Mouse (Mus musculus) liver, embryonic 15.5 days (tissue): ENCODE results near the gene Nadk. TPM values are rescaled to one million over a fixed set of nuclear protein-coding genes. Genes with fewer than 3 reads are reported as not detected.

Experiments used
- ATAC-seq: fragments of 200-750 bp; cut with Nextera tagmentation; 2 replicates; pipeline ENCODE4 v1.8.0; 2017; ENCODE audit warnings: moderate number of reproducible peaks, mild to moderate bottlenecking, moderate library complexity; ENCODE audit not compliant: insufficient read depth
- H3K27ac ChIP-seq: fragments of 300-500 bp; sonication (generic); replicated peaks from 2 replicates; pipeline ENCODE4 v1.5.1; 2015; ENCODE audit warnings: mild to moderate bottlenecking, inconsistent platforms
- H3K27me3 ChIP-seq: fragments of 300-500 bp; sonication (generic); 2 replicates; pipeline ENCODE4 v1.6.1; 2015; ENCODE audit warnings: mild to moderate bottlenecking, inconsistent platforms
- H3K36me3 ChIP-seq: fragments of 300-500 bp; sonication (generic); replicated peaks from 2 replicates; pipeline ENCODE4 v1.6.1; 2015; ENCODE audit warnings: moderate library complexity, mild to moderate bottlenecking, inconsistent platforms
- H3K4me1 ChIP-seq: fragments of 300-500 bp; sonication (generic); replicated peaks from 2 replicates; pipeline ENCODE4 v1.6.1; 2015; ENCODE audit warnings: inconsistent platforms
- H3K4me2 ChIP-seq: fragments of 300-500 bp; sonication (generic); 2 replicates; pipeline ENCODE4 v1.6.1; 2015; ENCODE audit warnings: moderate library complexity, mild to moderate bottlenecking, inconsistent platforms
- H3K4me3 ChIP-seq: fragments of 300-500 bp; sonication (generic); replicated peaks from 2 replicates; pipeline ENCODE4 v1.5.1; 2015; ENCODE audit warnings: mild to moderate bottlenecking, inconsistent platforms
- H3K9ac ChIP-seq: fragments of 300-500 bp; sonication (generic); 2 replicates; pipeline ENCODE4 v1.6.1; 2015; ENCODE audit warnings: moderate library complexity, mild to moderate bottlenecking, inconsistent platforms
- H3K9me3 ChIP-seq: fragments of 300-500 bp; sonication (generic); replicated peaks from 2 replicates; pipeline ENCODE4 v1.6.1; 2016; ENCODE audit warnings: inconsistent platforms
- WGBS: fragments of 180-500 bp; shearing (Covaris S2); methylation state at CpG from one replicate; pipeline ENCODE4 v1.1.7; 2015; ENCODE audit warnings: mixed read lengths; ENCODE audit not compliant: insufficient replicate concordance; 5-methylcytosine and 5-hydroxymethylcytosine counted together
- polyA plus RNA-seq: library from polyadenylated mRNA; unstranded; fragments of >200 nt; fragmentation: Nextera tagmentation; extraction: Ambion mirVana; gene quantifications from 2 replicates; pipeline ENCODE4 v1.2.1, GENCODE M21; 2015

Gene Nadk
- polyA plus RNA-seq, 1 experiment from 2014 or later: 46.9 TPM

DNA sequence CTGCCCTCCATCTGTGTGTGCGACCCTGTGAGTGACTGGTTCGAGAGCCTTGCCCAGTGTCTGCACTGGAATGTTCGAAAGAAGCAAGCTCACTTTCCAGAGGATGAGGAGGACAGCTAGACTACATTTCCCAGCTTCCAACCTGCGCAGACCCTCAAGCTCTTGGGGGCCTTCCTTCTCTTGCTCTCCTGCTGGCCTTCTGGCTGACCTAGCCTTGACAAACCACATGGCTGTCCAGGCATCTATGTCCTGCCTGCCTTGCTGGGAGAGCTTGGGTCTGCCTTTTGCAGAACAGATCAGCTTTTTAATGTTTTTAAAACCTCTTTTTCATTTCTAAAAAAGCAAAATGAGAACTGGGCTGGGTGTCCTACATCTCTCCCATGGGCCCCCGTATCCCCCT, 27.2 kb downstream of the Nadk start:
- Histone ChIP-seq H3K27ac (no peak overlapping the region), H3K4me1 (no peaks in the 10 kb centered on the region), H3K4me3 (no peak overlapping the region), H3K4me2 (no peak overlapping the region), H3K36me3 (peaks cover 63% of the 10 kb centered on the region), H3K27me3 (no peaks in the 10 kb centered on the region), H3K9me3 (no peaks in the 10 kb centered on the region), H3K9ac (no peak overlapping the region)
- WGBS: 82% methylated on average over 5 of the region's 5 CpGs
- ATAC-seq: no peak

DNA sequence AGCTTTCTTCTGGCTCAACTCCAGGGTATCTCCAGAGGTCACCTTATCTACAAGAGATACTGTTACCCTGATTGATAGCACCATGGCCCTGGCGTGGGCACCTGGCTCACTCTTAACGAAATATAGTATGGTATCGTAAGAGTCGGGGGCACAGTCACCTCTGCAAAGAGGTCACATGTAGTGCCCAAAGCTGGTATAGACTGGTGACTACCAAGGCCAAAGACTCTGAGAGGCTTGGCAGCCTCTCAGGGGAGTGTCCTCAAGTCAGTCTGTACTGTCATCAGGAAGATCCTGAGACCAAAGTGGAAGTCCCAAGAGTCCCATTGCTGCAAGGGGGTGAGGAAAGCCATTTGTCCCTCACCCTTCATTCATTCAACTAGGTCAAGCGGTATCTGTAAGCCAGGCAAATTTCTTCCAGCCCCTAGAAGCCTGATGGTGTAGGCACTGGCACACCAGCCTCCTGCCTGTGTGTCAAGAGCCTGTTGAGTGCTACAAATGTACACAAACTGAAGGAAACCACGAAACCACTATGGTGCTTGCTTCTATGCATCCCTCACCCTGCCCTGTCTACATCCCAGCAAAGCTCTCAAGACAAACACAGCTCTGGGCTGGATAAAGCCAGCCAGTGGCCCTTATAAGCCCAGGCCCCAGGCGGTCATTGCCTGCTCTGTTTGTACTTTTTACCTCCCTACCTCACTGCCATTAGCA, 29.0 kb downstream of the Nadk start:
- Histone ChIP-seq H3K9ac (no peak overlapping the region), H3K4me3 (no peak overlapping the region), H3K4me1 (peaks cover 3% of the 10 kb centered on the region), H3K27me3 (no peaks in the 10 kb centered on the region), H3K36me3 (peaks cover 45% of the 10 kb centered on the region), H3K9me3 (no peaks in the 10 kb centered on the region), H3K27ac (no peak overlapping the region), H3K4me2 (no peak overlapping the region)
- no peak for ATAC-seq
- 57% methylated on average over 7 of the region's 7 CpGs for WGBS

DNA sequence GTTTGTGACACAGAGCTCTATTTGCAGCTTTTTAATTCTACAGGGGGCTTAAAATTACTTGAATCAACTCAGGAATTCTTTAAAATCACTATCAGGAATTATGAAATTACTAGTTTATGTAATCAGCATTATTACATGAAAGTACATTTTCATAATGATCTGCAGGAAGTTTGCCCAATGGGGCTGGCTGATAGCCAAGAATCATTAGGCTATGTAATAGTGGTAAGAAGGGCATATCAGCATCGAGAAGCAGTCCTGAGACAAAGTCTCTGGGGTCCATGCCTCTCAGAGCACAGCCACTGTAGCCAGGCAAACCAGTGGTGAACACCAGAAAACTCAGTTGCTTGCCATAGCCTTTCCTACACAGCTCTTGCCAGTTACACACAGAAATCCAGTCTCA, 31.6 kb downstream of the Nadk start:
- H3K27me3 ChIP-seq: no peaks in the 10 kb centered on the region
- WGBS: 28% methylated on average over 1 of the region's 1 CpGs
- H3K4me1 ChIP-seq: peaks cover 25% of the 10 kb centered on the region
- H3K36me3 ChIP-seq: peaks cover 19% of the 10 kb centered on the region
- ATAC-seq: no peak
- no peaks in the 10 kb centered on the region for H3K9me3 ChIP-seq
- no peak overlapping the region for H3K9ac ChIP-seq
- no peak overlapping the region for H3K27ac ChIP-seq
- no peak overlapping the region for H3K4me2 ChIP-seq
- no peak overlapping the region for H3K4me3 ChIP-seq

DNA sequence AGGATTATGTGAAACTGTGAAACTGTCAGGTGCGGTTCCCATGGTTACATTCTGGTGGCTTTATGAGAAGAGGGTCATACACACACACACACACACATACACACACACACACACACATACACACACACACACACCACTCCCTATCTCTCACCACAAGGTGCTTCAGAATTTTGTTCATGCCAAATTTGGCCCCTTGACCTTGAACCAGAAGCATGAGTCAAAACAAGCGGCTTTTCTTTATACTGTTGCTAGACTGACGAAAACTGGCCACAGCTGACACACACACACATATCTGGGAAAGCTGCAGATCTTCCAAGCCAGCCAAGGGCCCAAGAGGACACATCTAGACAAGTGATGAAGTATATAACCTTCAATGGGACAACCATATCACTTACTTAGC, 33.6 kb downstream of the Nadk start:
- Histone ChIP-seq H3K4me1 (peaks cover 40% of the 10 kb centered on the region), H3K27me3 (no peaks in the 10 kb centered on the region), H3K9ac (no peak overlapping the region), H3K4me3 (no peak overlapping the region), H3K9me3 (no peaks in the 10 kb centered on the region), H3K27ac (no peak overlapping the region), H3K36me3 (0 out of 2 replicates have a peak, but pooled peaks cover 3% of the 10 kb centered on the region), H3K4me2 (no peak overlapping the region)
- 55% methylated on average over 3 of the region's 3 CpGs for WGBS
- ATAC-seq: no peak

DNA sequence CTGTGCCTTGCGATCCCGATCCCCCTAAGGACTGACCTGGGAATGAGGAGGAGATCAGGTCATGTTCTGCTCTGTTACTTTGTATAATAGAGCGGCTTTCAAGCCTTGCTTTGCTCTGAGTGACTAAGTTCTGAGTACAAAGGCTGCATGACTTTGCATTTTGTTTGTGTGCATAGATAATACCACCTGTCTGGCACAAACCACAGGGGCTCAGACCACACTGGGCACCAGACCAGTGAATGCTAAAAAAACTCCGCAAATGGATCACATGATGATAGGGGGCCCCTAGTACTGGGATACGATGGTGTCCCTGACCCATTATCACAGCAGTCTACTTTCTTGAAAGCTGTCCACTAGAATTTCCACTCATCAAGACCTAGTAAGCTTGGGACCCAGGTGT, 34.4 kb downstream of the Nadk start:
- no peak for ATAC-seq
- Histone ChIP-seq H3K27ac (no peak overlapping the region), H3K4me1 (peaks cover 43% of the 10 kb centered on the region), H3K9ac (no peak overlapping the region), H3K27me3 (no peaks in the 10 kb centered on the region), H3K9me3 (no peaks in the 10 kb centered on the region), H3K36me3 (no peaks in the 10 kb centered on the region), H3K4me3 (no peak overlapping the region), H3K4me2 (peak overlapping the region; percentile 4; the same call in 1 of the 2 replicates)
- 41% methylated on average over 5 of the region's 5 CpGs for WGBS

DNA sequence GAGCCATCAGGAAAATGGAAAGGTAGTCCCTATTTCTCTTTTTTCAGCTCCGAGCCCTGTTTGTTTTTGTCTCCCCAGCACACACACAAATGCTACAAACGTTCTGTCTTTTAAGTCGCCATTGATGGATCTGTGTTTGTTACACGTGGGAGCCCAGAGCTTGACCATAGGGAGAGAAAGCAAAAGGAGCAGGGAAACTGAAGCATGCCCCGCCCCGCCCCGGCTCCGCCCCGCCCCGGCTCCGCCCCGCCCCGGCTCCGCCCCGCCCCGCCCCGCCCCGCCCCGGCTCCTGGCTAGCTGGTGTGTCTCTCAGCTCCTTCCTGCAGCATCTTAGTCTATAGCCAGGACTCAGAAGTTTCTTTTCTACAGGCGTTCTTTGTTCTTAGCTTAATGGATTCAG, 36.4 kb downstream of the Nadk start:
- 0 out of 2 replicates have a peak, but pooled peaks cover 8% of the 10 kb centered on the region for H3K36me3 ChIP-seq
- no peak overlapping the region for H3K4me3 ChIP-seq
- H3K9ac ChIP-seq: no peak overlapping the region
- H3K27ac ChIP-seq: no peak overlapping the region
- ATAC-seq: no peak
- H3K27me3 ChIP-seq: no peaks in the 10 kb centered on the region
- H3K4me1 ChIP-seq: peaks cover 60% of the 10 kb centered on the region
- no peaks in the 10 kb centered on the region for H3K9me3 ChIP-seq
- WGBS: 20% methylated on average over 16 of the region's 20 CpGs
- no peak overlapping the region for H3K4me2 ChIP-seq

DNA sequence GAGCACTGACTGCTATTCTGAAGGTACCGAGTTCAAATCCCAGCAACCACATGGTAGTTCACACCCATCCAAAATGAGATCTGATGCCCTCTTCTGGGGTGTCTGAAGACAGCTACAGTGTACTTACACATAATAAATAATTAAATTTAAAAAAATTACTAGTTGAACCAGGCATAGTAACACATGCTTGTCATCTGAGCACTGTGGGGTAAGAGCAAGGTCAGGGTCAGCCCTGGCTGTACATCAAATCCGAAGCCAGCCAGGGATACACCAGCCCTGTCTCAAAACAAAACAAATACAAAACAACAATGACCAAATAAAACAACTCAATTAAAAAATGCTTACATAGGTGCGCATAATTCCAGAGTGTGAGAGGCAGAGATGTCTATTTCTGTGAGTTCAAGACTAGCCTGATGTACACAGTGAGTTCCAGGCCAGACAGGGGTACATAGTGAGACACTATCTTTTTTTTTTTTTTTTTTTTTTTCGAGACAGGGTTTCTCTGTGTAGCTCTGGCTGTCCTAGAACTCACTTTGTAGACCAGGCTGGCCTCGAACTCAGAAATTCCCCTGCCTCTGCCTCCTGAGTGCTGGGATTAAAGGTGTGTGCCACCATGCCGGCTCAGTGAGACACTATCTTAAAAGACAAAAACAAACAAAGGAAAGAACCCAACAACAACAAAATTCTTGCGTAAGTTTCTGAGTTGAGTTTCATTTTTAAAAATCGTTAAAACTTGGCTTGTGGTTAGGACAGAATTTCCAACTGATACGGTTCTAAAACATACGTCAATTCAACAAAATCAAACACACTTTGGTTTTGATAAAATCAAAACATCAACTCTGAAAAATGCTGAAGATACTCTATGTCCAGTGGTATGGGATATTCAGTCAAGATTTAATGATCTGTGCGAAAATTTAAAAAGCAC, 38.0 kb downstream of the Nadk start:
- peak overlapping the region; percentile 94 for H3K4me2 ChIP-seq
- H3K4me1 ChIP-seq: peaks cover 70% of the 10 kb centered on the region
- no peaks in the 10 kb centered on the region for H3K27me3 ChIP-seq
- peaks cover 16% of the 10 kb centered on the region; the same call in 1 of the 2 replicates for H3K36me3 ChIP-seq
- WGBS: 57% methylated on average over 11 of the region's 11 CpGs
- H3K27ac ChIP-seq: peak overlapping the region; percentile 97
- H3K9me3 ChIP-seq: no peaks in the 10 kb centered on the region
- H3K4me3 ChIP-seq: peak overlapping the region; percentile 98
- peak overlapping the region; percentile 92; the same call in 1 of the 2 replicates for H3K9ac ChIP-seq
- ATAC-seq: no peak

DNA sequence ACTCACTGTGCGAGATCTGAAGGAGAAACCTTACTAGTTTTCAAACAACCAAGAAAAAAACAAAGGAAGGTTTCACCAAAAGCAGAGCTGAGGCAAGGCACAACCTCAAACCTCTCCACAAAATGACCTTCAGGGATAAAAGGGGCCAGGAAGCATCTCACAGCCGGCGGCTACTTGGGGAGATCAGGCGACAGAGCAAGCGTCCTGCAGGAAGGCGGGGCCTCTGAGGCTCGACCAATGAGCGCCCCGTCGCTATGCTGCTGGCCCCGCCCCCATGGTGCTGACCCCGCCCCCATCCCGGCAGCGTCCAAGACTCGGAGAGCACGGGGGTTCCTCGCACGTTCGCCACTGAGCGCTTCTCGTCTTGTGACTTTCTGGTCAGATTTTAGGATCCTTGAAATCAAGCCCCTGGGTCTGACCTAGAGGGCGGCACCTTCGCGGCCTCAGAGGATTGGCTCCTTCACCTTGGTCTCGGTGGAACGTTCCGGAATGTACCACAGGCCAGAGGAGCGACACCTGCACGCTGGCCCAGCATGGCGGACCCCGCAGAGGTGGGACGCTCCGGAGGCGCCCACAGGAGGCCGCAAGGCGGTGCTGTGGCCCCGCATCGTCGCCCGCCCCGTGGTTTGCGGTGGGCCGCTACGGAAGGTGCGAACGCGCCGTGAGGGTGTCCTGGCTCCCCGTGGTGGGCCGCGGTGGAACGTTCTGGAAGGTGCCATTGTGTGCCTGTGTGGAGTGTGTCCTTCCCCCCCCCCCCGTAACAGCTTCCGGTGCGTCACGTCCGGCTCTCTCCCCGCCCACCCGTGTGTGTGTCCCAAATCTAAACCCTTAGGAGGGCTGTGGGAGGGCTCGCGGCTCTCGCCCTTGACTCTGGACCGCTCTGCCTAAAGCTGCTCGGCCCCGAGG, 39.2 kb downstream of the Nadk start, which contains the start of gene Slc35e2:
Gene Slc35e2 (plus strand): TSS at position 326 of the 906 bp plus-strand sequence.
- Histone ChIP-seq H3K36me3 (peaks cover 23% of the 10 kb centered on the region), H3K4me1 (peaks cover 72% of the 10 kb centered on the region), H3K4me2 (peak within 1 kb of the TSS; percentile 94), H3K27me3 (no peaks in the 10 kb centered on the region), H3K9me3 (no peaks in the 10 kb centered on the region), H3K27ac (peak within 1 kb of the TSS; percentile 97), H3K9ac (peak within 1 kb of the TSS; percentile 92), H3K4me3 (peak within 1 kb of the TSS; percentile 98)
- ATAC-seq: peak; percentile 95
- WGBS: under 1% methylated on average over 61 of the region's 65 CpGs

DNA sequence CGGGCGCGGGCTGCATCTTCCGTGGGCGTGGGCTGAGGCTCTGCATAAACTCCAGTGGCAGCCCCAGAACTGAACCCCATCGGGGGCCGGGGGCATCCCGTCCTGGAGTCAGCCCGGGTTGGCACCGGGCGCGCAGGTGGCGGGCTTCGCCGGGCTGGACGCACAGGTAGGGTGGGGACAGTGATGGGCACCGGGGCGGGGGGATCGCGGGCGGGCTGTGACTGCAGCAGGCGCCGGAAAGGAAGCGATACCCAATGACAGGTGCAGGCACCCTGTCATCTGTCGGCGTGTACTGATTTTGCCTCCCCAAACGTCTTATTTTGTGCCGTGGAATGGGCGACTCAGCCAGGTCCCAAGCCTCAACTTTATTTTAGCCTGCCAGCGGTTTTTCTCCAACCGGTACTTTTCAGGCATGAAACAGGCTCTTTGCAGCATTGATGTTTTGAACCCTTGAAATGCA, 39.8 kb downstream of the Nadk start:
- Histone ChIP-seq H3K9ac (peak overlapping the region; percentile 92), H3K36me3 (peaks cover 23% of the 10 kb centered on the region), H3K4me2 (peak overlapping the region; percentile 94), H3K27ac (peak overlapping the region; percentile 97), H3K27me3 (no peaks in the 10 kb centered on the region), H3K4me3 (peak overlapping the region; percentile 98), H3K4me1 (peaks cover 71% of the 10 kb centered on the region), H3K9me3 (no peaks in the 10 kb centered on the region)
- under 1% methylated on average over 31 of the region's 31 CpGs for WGBS
- peak; percentile 20 for ATAC-seq

DNA sequence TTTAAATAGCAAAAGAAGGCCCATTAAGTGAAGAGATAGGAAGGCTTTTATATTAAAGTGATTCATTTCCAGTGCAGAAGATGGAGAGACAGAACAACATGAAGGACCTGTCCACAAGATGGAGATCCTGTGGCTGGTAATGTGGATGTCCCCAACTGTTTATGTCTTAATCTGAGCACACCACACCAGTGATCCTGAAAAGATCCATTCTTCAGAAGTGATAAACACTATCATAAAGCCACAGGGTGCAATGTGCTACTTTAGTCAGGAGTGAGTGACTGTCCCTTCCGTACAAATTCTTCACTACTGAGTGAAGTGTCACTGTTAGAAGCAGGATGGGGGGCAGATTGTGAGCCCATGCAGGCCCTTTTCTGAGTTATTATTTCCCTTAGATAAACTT, 40.6 kb downstream of the Nadk start:
- Histone ChIP-seq H3K27ac (peak overlapping the region; percentile 97), H3K9me3 (no peaks in the 10 kb centered on the region), H3K9ac (peak overlapping the region; percentile 92), H3K4me3 (peak overlapping the region; percentile 98), H3K4me2 (peak overlapping the region; percentile 94), H3K4me1 (peaks cover 72% of the 10 kb centered on the region), H3K27me3 (no peaks in the 10 kb centered on the region), H3K36me3 (peaks cover 25% of the 10 kb centered on the region)
- 20% methylated on average over 1 of the region's 1 CpGs for WGBS
- no peak for ATAC-seq
